Mouse (Mus musculus): ENCODE results near the gene Dnajc19.
"Not testable (repeated sequence)": the region's sequence is repeated elsewhere in the genome, so short reads cannot be mapped to it uniquely, and the experiment has no call there.

Dnajc19 gene

DNA sequence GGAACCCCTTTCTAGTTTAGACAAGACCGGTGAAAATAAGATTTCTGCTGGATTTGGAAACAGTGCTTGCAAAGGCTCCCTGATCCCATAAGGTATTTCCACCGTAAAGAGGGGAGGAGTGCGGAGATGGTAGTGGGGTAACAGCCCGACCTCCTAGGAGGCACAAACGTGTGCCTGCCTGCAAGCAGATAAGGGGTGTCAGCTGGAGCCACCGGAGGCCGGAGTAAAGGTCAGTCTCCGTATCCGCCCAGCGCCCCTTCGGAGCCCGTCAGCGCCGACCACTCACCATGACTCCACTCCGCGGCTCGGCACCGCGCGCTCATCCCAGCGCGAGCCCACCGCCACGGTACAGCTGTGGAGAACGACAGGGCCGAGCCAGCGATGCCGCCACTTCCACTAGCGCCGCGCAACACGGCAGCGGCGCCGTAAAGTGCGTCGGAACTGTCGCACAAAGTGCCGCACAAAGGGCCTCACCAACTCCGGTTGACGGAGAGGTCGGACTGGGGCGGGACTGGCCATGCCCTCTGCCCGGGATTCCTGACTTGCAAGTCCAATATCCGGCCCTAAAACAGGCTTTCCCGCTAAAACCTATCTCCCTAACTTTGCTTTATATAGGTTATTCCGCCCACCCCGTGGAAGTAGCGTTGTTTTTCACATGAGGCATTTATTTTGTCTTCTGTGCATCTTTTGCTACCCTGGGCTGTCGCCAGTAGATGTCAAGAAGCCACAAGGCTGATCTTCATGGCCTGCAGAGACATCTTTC is at the start of gene Dnajc19:
Gene Dnajc19 (minus strand): TSS at position 422 of the 763 bp plus-strand sequence.
- peak; percentile 96 for DNase-seq

DNA sequence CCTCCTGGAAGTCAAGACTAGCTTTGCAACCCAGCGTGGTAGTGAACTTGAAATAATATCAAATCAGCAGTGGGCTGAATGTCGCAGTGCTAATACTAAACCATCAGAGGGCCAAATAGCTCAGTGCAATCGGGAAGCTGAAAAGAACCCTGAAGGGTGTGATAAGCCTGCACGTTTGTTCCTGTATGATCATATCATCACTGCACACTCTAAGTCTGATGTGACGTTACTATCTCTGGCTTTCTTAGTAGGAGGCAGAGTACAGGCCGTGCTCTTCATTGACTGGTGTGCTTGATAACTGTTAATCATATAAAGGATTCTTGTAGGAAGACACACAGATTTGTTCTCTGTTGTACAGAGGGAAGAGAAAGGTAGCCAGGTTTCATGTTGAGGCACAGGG is 48.8 kb upstream of the Dnajc19 start:
- DNase-seq, result no peak

DNA sequence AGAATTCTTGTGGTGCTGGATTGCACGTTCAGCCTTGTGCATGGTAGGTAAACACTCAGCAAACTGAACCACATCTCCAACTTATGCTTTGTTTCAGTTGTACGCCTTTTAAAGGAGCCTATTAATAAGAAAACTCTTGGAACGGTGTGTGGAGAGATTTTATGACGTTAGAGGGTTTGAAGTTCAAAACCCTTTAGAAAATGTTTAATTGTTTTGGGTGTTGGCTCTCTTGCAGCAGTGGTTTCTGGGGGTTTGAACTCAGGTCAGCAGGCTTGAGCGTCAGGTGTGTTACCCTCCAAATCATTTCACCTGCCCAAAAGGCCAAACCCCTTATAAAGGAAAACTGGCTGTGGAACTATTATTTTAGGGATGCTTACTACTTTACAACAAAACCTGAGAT is 40.2 kb upstream of the Dnajc19 start:
- DNase-seq, result no peak

DNA sequence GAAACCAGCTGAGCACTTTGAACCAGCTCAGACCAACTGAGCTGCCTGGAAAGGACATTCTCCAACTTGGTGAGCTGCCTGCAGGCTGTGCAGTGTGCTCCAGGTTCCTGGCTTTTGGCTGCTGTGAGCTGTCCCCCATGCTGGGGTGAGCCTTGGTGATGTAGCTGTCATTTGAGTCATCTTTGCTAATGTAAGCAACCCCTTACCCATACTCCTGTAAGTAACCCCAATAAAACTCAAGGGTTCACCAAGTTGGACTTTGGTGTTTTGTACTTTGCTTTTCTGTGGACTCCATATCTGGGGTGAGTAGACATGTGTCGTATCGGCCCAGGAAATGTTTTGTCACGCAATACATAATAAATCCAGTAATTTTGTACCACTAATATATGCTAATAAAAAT is 39.7 kb upstream of the Dnajc19 start:
- DNase-seq, result no peak

DNA sequence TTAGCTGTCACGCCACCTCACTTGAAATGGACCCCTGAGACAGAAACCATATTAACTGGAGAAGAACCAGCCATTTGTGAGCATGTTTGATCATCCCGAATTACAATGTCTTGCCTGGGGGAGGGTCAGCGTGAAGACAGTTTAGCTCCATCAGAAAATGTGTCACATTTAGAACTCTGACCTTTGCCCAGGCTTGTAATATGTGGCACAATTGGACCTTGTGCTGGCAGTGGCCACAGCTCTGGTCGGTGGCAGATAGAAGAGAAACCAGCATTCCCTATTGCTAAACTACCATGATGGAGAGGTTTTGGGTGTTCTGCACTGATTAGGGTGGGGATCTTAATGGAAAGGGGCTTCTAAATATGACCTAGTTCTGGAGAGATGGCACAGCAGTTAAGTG is 38.7 kb upstream of the Dnajc19 start:
- DNase-seq, result no peak

DNA sequence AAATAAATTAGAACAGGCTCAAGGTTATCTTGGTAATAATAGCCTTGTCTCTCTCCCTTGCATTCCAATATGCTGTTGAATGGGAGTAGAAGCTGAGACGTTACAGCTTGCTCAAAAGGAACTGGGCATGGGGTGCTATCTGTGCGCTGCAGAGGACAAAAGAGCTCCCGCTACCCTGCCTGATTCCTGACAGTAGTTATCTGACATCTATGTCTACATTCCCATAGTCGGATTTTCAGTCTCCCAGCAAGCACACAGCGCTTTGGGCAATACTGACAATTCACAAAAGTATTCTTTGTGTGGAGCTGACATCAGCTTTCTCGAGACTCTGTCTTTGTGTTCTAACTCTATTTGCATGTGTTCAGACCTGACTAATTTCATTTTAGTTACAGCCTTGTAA is 34.7 kb upstream of the Dnajc19 start:
- no peak for DNase-seq

DNA sequence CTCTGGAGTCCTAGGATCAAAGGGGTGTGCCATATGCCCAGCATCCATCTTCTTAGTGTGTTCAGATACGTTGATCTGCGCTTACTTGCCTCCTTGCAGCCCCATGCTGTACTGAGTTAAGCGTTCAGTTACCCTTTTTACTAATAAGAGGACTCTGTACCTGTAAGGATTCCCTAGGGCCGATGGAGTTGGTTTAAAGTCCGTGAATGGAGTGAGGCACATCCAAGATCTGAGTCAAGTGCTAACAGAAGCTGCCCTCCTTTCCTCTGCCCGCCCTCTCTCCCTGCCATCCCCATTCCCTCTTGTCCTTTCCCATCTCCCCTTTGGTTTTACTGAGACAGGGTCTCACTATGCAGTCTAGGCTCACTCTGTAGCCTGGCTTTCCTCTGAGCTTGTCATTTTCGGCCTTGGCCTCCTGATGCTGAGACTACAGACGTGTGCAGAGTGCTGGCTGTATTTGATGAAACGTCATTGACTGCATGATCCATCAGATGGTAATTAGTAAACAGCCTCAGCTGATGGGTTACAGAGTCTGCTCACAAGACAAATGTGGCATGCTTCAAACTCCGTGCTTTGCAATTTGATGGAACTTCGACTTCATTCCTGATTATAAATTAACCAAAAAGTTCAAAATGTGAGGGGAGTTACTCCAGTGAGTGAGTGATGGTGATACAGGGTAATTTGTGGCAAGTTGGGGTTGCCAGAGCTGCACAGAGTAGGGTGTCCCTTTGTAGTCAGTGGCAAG is 31.0 kb upstream of the Dnajc19 start:
- DNase-seq, result peak; percentile 57

DNA sequence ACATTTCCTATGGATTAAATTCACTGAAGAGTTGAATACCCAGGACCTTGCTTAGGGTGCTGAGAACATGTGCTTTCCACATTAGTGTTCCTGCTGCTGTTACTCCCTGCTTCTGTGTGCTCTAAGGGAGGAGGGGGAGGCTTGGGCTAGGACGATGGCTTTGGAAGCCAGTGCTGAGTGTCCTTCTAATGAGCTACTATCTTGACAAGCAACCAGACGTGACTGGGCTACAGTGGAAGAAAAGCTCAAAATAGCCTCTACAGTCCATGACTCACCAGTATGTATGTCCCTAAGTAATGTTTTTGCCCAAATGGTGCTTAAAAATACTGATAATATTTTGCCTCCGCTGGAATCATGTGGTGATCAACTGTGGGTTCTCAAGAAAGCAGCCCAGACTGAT is 26.5 kb upstream of the Dnajc19 start:
- DNase-seq, result no peak

DNA sequence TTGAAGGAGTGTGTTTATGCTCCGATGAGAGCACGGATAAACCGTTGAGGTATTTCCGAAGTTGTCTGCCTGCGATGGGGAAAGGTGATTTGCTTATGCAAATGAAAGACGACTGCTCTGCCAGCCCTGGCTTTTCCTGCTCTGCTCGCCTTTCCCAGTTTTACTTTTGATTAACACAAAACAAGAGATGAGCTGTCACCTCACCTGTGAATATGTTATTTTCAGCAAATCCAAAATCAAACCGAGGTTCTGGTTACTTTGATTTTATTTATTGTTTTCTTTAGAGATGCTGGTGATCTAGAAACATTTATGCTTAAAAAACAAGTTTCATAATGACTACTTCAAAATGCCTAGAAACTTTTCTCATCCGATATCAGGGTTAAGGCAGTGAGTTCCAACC is 25.3 kb upstream of the Dnajc19 start:
- no peak for DNase-seq

DNA sequence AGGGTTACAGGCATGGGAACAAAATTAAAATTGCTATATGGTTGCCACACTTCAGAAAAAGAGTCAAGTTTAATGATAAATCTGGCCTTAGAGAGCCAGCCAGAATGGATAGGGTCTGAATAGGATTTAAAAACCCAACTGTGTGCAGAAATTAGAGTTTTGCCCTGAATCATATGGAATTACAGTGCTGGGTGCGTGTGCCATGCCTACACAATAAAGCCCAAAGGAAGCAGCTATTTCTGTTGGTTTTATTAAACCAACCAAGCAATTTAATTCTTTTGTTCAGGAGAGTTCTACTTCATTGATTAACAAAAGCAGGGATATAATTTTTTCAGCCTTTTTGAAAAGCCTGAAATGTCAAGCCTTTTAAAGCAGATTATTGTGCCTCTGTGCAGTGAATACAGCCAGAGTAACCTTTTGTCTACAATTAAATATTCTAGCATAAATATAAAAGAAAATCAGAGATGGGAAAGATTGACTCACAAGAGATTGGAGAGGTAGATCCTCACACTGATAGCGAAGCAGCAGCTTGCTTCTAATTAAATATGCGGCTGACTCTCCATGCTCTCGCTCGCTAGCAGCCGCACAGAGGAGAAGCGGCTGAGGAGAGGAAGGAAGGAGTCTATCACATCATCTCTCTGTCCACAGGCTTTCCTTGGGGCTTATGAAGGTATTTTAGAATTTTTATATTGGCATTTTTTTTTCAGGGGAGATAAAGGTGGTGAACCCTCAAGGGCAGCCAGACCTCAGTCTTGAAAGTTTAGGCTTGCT is 23.0 kb upstream of the Dnajc19 start:
- DNase-seq, result no peak

DNA sequence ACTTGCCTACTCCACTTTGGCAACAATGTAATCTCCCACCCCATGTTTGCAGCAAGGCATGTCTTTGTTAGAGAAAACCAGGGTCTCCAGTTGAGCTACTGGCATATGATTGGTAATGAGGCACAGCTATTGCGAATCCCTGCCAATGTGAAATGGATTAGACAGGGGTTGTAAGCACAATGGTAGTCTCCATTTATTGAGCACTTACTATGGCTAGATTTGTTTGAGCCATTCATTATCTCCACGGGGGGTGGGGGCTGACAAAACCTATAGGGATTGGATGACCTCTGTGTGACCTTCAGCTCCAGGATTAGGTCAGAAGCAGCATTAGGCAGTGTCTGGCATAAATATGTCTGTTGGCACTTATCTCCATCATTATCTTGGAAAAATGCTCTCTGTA is 21.8 kb upstream of the Dnajc19 start:
- DNase-seq, result no peak

DNA sequence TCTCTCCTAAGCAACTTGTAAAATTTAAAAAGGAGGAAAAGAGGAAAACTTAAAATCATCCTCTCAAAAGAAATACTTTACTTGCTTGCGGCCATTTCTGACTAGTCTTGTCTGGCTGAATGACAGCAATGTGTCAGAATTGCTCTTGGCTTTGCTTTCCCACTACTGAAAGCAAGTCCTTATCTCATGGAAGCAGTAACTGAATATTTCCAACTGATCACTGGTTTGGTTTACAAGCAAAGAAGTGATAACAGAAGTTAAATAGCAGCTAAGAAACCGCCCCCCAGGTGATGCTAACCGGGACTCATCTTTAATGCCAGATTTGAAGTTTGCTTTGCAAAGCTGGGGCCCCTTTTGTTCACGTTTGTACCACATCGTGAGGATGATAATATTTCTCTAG is 2.5 kb upstream of the Dnajc19 start:
- DNase-seq, result no peak

DNA sequence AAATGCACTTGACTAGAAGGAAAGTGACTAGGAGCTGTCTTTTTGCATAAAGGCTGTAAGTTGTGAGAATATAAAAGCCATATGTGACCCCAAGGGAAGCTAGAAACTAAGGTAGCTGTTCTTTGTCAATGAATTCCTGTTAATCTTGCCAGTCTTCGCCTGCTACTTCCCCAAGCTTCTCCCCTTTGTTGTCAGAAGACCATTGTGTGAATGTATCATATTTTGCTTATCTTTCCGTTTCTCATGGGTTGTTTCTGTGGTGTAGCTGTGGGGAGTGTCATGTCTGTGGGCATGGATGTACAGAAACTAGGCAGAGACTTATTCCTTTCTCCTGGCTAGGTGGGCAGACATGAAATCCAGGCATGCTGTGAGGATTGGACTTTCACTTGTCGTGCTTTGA is 808 bp upstream of the Dnajc19 start:
- no peak for DNase-seq

DNA sequence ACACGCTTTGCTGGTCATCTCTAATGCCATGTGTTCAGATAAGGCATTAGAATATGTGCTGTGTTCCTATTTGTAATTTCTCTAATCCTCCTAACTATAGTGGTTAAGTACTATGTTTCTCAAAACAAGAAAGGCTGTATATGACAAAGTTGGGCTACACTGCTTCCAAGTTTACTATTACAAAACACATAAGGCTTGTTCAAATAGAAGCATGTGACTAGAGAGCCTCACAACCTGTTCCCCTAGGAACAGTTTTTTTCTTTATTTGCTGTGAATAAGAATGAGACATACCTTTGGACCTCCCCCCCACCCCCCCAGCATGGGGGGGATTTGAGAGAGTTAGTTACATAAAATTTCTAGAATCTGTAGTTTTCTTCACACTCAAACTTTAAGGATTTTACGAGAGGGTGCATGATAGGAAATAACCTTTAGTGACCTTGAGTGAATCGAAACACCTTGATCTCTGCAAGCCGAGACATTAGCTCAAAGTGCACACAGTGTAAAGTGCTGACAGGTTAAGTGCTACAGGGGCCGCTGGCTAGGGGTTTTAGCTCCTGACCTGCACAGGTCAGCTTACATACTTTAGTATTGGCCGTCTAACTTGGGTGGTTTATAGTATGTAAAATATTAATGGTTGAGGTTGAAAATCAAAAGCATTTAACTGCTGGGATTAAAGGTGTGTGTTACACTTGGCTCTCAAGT is 4.9 kb downstream of the Dnajc19 start:
- DNase-seq, result peak; percentile 19

DNA sequence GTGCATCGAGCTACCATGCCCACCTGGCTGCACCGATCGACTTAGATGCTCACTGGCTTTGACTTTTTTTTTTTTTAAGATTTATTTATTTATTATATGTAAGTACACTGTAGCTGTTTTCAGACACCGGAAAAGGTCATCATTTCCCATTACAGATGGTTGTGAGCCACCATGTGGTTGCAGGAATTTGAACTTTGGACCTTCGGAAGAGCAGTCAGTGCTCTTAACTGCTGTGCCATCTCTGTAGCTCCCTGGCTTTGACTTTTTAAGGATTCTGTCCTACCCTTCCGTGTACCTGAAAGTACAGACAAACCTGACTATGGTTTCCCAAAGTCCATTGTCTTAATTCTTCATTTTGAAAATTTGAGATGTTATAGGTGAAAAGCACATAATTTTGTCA is 8.4 kb downstream of the Dnajc19 start:
- DNase-seq, result no peak

DNA sequence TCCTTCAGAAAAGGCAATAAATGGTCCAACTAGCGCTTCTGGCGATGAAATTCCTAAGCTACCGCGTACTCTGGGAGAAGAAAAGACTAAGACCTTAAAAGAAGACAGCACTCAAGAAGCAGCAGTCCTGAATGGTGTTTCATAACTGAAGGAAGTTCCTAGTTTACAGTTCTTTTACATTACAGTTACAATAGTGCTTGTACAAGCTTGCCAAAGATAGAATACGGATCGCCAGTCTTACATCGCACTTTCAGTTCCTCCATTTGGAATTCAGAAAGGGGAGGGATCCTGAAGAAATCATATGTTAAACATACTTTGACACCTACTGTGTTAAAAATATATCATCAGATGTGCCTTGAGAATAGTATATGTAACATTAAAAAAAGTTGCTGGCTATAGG is 12.2 kb downstream of the Dnajc19 start:
- not testable (repeated sequence) for DNase-seq

DNA sequence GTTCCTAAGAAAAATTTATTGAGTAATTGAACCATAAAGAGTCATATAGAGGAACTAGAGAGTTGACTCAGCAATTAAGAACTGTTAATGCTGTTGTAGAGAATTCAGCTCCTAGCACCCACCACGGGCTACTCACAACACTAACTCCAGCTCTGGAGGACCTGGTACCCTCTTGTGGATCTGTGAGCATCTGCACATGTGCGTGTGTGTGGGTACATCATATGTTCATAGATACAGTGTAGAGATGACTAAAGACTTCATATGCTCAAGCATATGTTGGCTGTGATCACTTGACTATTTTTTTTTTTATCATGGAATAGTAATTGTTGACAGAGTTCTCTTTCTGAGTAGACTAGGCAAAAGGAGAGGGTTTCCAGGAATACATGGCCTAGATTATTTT is 18.8 kb downstream of the Dnajc19 start:
- no peak for DNase-seq

DNA sequence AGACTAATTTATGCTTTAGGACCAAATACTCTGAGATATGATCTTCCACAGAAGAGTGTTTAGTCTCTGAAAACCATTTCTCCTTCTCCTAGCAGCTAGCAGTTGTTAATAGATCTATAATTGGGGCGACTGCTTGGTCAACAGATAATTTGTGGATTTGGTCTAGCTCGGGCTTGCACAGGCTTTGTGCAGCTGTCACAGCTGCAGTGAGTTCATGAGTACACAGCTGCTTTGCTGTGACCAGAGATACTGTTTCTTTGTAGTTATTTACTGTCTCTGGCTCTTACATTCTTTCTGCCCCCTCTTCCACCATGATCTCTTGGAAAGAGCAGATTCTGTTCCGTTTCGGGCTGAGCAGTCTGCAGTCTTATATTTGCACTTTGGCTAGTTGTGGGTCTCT is 39.1 kb downstream of the Dnajc19 start:
- DNase-seq, result no peak

DNA sequence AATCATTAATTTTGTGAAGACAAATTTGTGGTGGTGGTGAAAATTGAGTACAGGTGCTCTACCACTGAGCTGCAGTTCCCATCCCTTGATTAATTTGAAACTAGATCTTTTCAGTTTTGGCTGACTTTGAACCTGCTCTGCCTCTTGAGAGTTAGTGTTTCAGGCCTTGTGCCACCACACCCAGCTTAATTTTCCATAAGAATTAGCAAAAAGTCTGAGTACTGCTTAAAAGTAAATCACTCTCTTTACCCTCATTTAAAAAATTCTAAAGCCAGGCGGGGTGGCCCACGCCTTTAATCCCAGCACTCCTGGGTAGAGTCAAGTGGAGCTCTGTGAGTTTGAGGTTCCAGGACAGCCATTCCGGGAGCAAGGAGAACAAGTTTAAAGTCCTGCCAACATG is 45.4 kb downstream of the Dnajc19 start:
- DNase-seq, result no peak

DNA sequence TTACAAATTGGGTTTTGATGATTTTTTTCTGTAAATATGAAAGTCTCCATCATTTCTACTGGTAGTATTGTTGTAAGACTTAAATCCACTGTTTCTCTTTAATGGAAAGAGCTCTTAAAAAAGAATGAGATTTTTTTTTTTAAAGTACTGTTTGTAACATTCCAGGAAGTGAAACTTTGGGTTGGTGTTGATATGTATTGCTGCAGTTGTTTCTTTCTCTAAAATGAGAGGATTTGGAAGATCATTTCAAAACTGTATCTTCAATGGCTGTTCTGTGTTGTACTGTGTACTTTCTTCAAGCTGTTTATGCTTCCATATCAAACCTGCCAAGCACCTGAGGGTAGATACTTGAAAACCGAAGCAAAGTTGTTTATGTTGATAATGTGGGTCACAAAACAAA is 46.3 kb downstream of the Dnajc19 start:
- DNase-seq, result no peak

DNA sequence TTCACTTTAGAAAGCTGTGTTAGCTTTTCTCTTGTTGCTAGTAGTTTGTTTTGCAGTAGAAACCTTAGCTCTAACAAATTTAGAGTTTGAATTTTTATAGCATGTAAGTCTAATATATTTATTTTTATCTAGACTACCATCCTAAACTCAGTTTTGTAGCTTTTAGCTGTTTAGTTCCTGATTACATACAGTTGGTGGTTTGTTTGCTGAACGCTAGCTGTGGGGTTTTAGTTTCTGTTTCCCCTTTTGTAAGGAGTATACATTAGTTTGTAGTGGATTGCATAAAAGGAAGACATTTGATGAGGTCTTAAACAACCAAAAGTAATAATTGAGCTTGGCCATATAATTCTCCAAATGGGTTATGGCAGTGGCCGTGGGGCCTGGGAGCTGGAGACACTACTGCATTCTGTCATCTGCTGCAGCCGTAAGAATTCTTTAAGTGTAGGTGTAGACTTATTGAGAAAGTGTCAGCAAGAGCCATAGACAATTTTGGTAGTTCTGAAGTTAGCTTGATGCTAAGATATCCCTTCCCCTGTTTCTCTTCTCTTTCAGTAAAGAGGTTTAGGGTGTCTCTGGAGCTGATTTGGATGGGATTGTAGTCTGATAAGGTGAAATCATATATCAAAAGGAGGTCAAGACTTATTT is 47.3 kb downstream of the Dnajc19 start:
- no peak for DNase-seq

DNA sequence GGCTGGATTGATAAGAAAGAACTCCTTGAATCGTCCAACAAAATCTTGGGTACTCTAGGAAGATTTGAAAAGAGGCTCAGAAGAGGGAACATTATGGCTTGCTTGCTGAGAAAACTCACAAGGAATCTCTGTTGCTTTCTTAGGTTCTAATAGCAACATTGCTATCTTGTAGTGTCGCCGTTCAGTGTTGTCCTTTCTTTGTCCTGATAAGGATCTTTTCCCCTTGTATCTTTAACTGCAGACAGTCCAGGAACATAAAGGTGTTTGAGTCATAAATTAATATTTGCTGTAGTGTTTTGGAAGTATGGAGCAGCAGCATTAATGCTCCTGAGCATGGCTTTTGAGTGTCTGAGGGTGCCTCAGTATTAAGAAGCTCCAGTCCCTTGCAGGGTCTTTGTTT is 50.5 kb downstream of the Dnajc19 start:
- no peak for DNase-seq

DNA sequence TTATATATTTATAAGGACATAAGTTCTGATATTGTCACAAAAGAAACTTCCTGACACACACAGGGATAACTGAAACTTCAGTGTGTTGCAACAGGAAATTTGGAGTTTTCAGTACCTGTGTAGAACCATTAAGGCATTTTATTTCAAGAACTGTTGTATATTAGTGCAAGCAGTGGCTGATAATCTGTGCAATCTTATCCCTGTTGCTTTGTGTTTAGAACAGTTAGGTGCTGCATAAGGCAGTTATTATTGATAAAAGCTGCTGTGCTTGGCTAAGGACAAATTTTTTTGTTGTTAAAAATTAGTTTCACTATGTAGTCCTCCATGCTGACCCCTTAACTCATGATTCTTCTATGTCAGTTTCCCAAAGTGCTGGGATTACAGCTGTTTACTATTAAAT is 52.2 kb downstream of the Dnajc19 start:
- no peak for DNase-seq

All from kidney, postnatal 14 days (tissue).